Mouse (Mus musculus) adrenal gland, adult 8-10 months (tissue): ENCODE data around the gene Nt5c. TPM values are rescaled to one million over a fixed set of nuclear protein-coding genes. Genes with fewer than 3 reads are reported as not detected.
A peak's percentile ranks its signal among the peaks of the same experiment; 100 is the strongest.
"Not testable (repeated sequence)": the region's sequence is repeated elsewhere in the genome, so short reads cannot be mapped to it uniquely, and the experiment has no call there.

Source experiments
- DNase-seq: peaks from one replicate; pipeline ENCODE4 v3.0.0; 2022
- microRNA-seq, 2 experiments: library from miRNA; unstranded; fragments of <30 nt; microRNA quantifications; one replicate each; pipeline ENCODE4 v1.2.0; 2022
- total RNA-seq, 4 experiments: library from RNA; stranded (reverse); gene quantifications; 2 replicates each; pipeline ENCODE4 v1.2.4; 2022

Nt5c gene
- total RNA-seq, 4 experiments from 2014 or later = 119 to 222 (median 142) TPM

- no peak for DNase-seq
These were observed 26.8 kb downstream of the Nt5c start for GRCm38 (mm10) chr11:115464851-115465250.

GRCm38 (mm10) chr11:115463397-115463796 is 28.3 kb downstream of the Nt5c start:
- no peak for DNase-seq

GRCm38 (mm10) chr11:115462243-115462891 is 29.3 kb downstream of the Nt5c start, which contains the start of gene Slc16a5:
Slc16a5 (plus strand) TSS chr11:115462474.
- DNase-seq = no peak

GRCm38 (mm10) chr11:115461846-115462242 is 29.8 kb downstream of the Nt5c start:
- DNase-seq = no peak

GRCm38 (mm10) chr11:115460976-115461375 is 30.7 kb downstream of the Nt5c start:
- DNase-seq = no peak

- no peak for DNase-seq
These were observed 34.3 kb downstream of the Nt5c start for GRCm38 (mm10) chr11:115457405-115457804.

GRCm38 (mm10) chr11:115456182-115456581 is 35.5 kb downstream of the Nt5c start:
- no peak for DNase-seq

GRCm38 (mm10) chr11:115455619-115456018 is 36.0 kb downstream of the Nt5c start:
- DNase-seq = no peak

GRCm38 (mm10) chr11:115454822-115455221 is 36.8 kb downstream of the Nt5c start:
- DNase-seq = not testable (repeated sequence)

GRCm38 (mm10) chr11:115453306-115453705 is 38.4 kb downstream of the Nt5c start:
- no peak for DNase-seq

- DNase-seq = no peak
These were observed 39.3 kb downstream of the Nt5c start for GRCm38 (mm10) chr11:115452281-115452860.

GRCm38 (mm10) chr11:115451781-115452241 is 39.9 kb downstream of the Nt5c start:
- no peak for DNase-seq

GRCm38 (mm10) chr11:115450176-115450575 is 41.5 kb downstream of the Nt5c start:
- DNase-seq = no peak

- DNase-seq = no peak
These were observed 42.7 kb downstream of the Nt5c start for GRCm38 (mm10) chr11:115448998-115449397.

GRCm38 (mm10) chr11:115448075-115448474 is 43.6 kb downstream of the Nt5c start:
- DNase-seq = no peak

- DNase-seq = no peak
These were observed 44.3 kb downstream of the Nt5c start for GRCm38 (mm10) chr11:115447321-115447885.

- DNase-seq = peak; percentile 67
These were observed 44.8 kb downstream of the Nt5c start for GRCm38 (mm10) chr11:115446906-115447305.

- no peak for DNase-seq
These were observed 50.2 kb downstream of the Nt5c start for GRCm38 (mm10) chr11:115441417-115441816.

Small RNA genes within 50 kb of the gene (microRNA-seq; reads per million reads assigned to microRNA genes)
- 0 reads per million in 2 experiments for gene Mir3968

Other genes with a start within 250 kb of the Nt5c start
- gene Grin2c, start 224.6 kb downstream of the Nt5c start, total RNA-seq = 10 to 100 TPM in 2 of 4 experiments, 1 to 10 TPM in 2; 2.2 to 32.8 (median 13.6) TPM
- gene Fdxr, start 214.8 kb downstream of the Nt5c start, total RNA-seq = 1,000 to 10,000 TPM; 1,501 to 2,268 (median 1,689) TPM
- 100 to 1,000 TPM in 2 of 4 experiments, 10 to 100 TPM in 2; 43.3 to 117 (median 82.2) TPM for gene Fads6, start 194.2 kb downstream of the Nt5c start, total RNA-seq
- not detected for gene Otop2, start 184.7 kb downstream of the Nt5c start, total RNA-seq
- 1 to 10 TPM in 2 of 4 experiments, under 1 TPM in 2; 0.52 to 2.3 (median 1.1) TPM for gene Ush1g, start 169.8 kb downstream of the Nt5c start, total RNA-seq
- not detected for gene Otop3, start 157.1 kb downstream of the Nt5c start, total RNA-seq
- gene Hid1, start 124.1 kb downstream of the Nt5c start, total RNA-seq = 10 to 100 TPM; 17.7 to 46.8 (median 42.6) TPM
- 100 to 1,000 TPM in 1 of 4 experiments, 10 to 100 TPM in 3; 60.6 to 118 (median 71.9) TPM for gene Cdr2l, start 109.9 kb downstream of the Nt5c start, total RNA-seq
- gene Mrpl58, start 88.1 kb downstream of the Nt5c start, total RNA-seq = 100 to 1,000 TPM; 157 to 179 (median 160) TPM
- gene Atp5h, start 71.9 kb downstream of the Nt5c start, total RNA-seq = 100 to 1,000 TPM; 440 to 566 (median 519) TPM
- gene Kctd2, start 71.7 kb downstream of the Nt5c start, total RNA-seq = 10 to 100 TPM; 53.5 to 97.0 (median 65.5) TPM
- not detected for gene Trim80, start 51.3 kb downstream of the Nt5c start, total RNA-seq
- gene Slc16a5, start 29.4 kb downstream of the Nt5c start, total RNA-seq = under 1 TPM in 1 of 4 experiments, not detected in 3; 0.21 TPM
- 10 to 100 TPM in 3 of 4 experiments, 1 to 10 TPM in 1; 8.6 to 11.7 (median 11.2) TPM for gene Armc7, start 16.2 kb downstream of the Nt5c start, total RNA-seq
- 100 to 1,000 TPM in 1 of 4 experiments, 10 to 100 TPM in 3; 86.2 to 109 (median 94.4) TPM for gene Jpt1, start 22.5 kb upstream of the Nt5c start, total RNA-seq
- gene Sumo2, start 44.4 kb upstream of the Nt5c start, total RNA-seq = 100 to 1,000 TPM; 220 to 285 (median 257) TPM
- gene Nup85, start 72.6 kb upstream of the Nt5c start, total RNA-seq = 10 to 100 TPM; 46.5 to 61.0 (median 53.9) TPM
- 100 to 1,000 TPM in 1 of 4 experiments, 10 to 100 TPM in 3; 82.0 to 110 (median 92.1) TPM for gene Mrps7, start 112.1 kb upstream of the Nt5c start, total RNA-seq
- 10 to 100 TPM; 20.3 to 52.7 (median 37.8) TPM for gene Gga3, start 112.2 kb upstream of the Nt5c start, total RNA-seq
- gene Mif4gd, start 121.1 kb upstream of the Nt5c start, total RNA-seq = 100 to 1,000 TPM; 101 to 135 (median 121) TPM
- gene Slc25a19, start 136.4 kb upstream of the Nt5c start, total RNA-seq = 10 to 100 TPM; 59.5 to 94.1 (median 91.2) TPM
- 100 to 1,000 TPM; 136 to 165 (median 160) TPM for gene Grb2, start 216.7 kb upstream of the Nt5c start, total RNA-seq